Mouse (Mus musculus) liver, postnatal 0 days (tissue): ENCODE results near the gene Pdzrn3.

Source experiments
- CTCF ChIP-seq: sonication (generic); IDR thresholded peaks from 2 replicates; pipeline ENCODE4 v1.5.1; 2016; ENCODE audit warnings: antibody characterized with exemption, low read depth
- EP300 ChIP-seq: IDR thresholded peaks from 2 replicates; pipeline ENCODE4 v1.6.1; 2016; ENCODE audit warnings: antibody characterized with exemption, low read depth, mild to moderate bottlenecking

GRCm38 (mm10) chr6:101213066-101213465 is 164.6 kb downstream of the Pdzrn3 start:
- TF ChIP-seq CTCF (no peak), EP300 (no peak)
